Mouse (Mus musculus): ENCODE results near the gene Teddm1b. TPM values are rescaled to one million over a fixed set of nuclear protein-coding genes. Genes with fewer than 3 reads are reported as not detected.

Teddm1b gene
- total RNA-seq (2012; rRNA removed) (0.10 TPM in 1 of 2 replicates, not detected in the other), polyA plus RNA-seq (2012; ENCODE audit: insufficient read depth in 1 of 2, insufficient read length in 2 of 2, low read depth in 1 of 2, low replicate concordance in 2 of 2, missing spikeins in 1 of 2) (under 1 TPM in 1 of 2 experiments, not detected in 1; 0.50 TPM)

- no peaks in the 10 kb centered on the region for H3K79me2 ChIP-seq (ENCODE audit: control insufficient read depth, insufficient read depth, low read length, poor library complexity)
- no peak within 1 kb of the TSS for H3K4me3 ChIP-seq (ENCODE audit: control insufficient read depth in 1 of 2, insufficient read depth in 1 of 2, low read depth in 2 of 2, low read length in 2 of 2)
- H3K36me3 ChIP-seq (ENCODE audit: control insufficient read depth in 1 of 2, insufficient read depth in 2 of 2, low read length in 2 of 2): no peaks in the 10 kb centered on the region
- no peaks in the 10 kb centered on the region for H3K9me3 ChIP-seq (replicated peaks; ENCODE audit: insufficient read depth, low read length)
- no peak within 1 kb of the TSS for H3K27ac ChIP-seq (ENCODE audit: control insufficient read depth, low read depth, low read length)
- no peaks in the 10 kb centered on the region for H3K4me1 ChIP-seq (ENCODE audit: control insufficient read depth in 1 of 2, insufficient read depth in 2 of 2, low read length in 2 of 2)
- TF ChIP-seq POLR2AphosphoS2 (IDR thresholded peaks at IDR 0.05; ENCODE audit: low read length): no peak
- no peak for TF ChIP-seq GATA1 (IDR thresholded peaks at IDR 0.05; ENCODE audit: low read depth, low read length)
- no peak for TF ChIP-seq ETS1 (IDR thresholded peaks at IDR 0.05; ENCODE audit: low read depth, low read length)
- no peaks in the 10 kb centered on the region for H3K27me3 ChIP-seq (ENCODE audit: control insufficient read depth in 1 of 2, insufficient read depth in 2 of 2, low read length in 2 of 2)
- no peak within 1 kb of the TSS for H3K9ac ChIP-seq (ENCODE audit: control insufficient read depth, low read depth, low read length, poor library complexity, severe bottlenecking)
- DNase-seq (ENCODE audit: low read depth, low spot score): no peak
These were observed at the start of gene Teddm1b for GRCm38 (mm10) chr1:153874045-153874444. Gene Teddm1b, plus strand, starts transcription at chr1:153874345.

GRCm38 (mm10) chr1:153830746-153831145 is 43.4 kb upstream of the Teddm1b start:
- no peaks in the 10 kb centered on the region for H3K79me2 ChIP-seq (ENCODE audit: control insufficient read depth, insufficient read depth, low read length, poor library complexity)
- no peak overlapping the region for H3K27ac ChIP-seq (ENCODE audit: control insufficient read depth, low read depth, low read length)
- no peak for TF ChIP-seq BHLHE40 (IDR thresholded peaks at IDR 0.05; ENCODE audit: borderline replicate concordance, low read depth, low read length)
- TF ChIP-seq JUND (IDR thresholded peaks at IDR 0.05; ENCODE audit: low read depth, low read length): no peak
- TF ChIP-seq NRF1 (IDR thresholded peaks at IDR 0.05; ENCODE audit: insufficient read depth, low read depth, low read length, poor library complexity, severe bottlenecking): no peak
- TF ChIP-seq RAD21 (IDR thresholded peaks at IDR 0.05; ENCODE audit: low read depth, low read length): no peak
- TF ChIP-seq MXI1 (IDR thresholded peaks at IDR 0.05; ENCODE audit: low read depth, low read length): no peak
- TF ChIP-seq POLR2A (IDR thresholded peaks at IDR 0.05; ENCODE audit: control insufficient read depth in 1 of 2, insufficient read depth in 1 of 2, low read depth in 1 of 2, low read length in 2 of 2, poor library complexity in 1 of 2): no peak
- no peak for TF ChIP-seq USF2 (IDR thresholded peaks at IDR 0.05; ENCODE audit: borderline replicate concordance in 1 of 2, insufficient read depth in 1 of 2, low read depth in 1 of 2, low read length in 2 of 2)
- TF ChIP-seq MYB (IDR thresholded peaks at IDR 0.05; ENCODE audit: low read depth, low read length): no peak
- TF ChIP-seq CTCF (IDR thresholded peaks at IDR 0.05 in 2 of 3, conservative IDR thresholded peaks at IDR 0.05 in 1 of 3; ENCODE audit: control insufficient read depth in 1 of 3, insufficient read depth in 1 of 3, low read depth in 2 of 3, low read length in 3 of 3, poor library complexity in 1 of 3, severe bottlenecking in 1 of 3): no peak
- TF ChIP-seq MYC (IDR thresholded peaks at IDR 0.05; ENCODE audit: low read depth, low read length): no peak
- TF ChIP-seq UBTF (IDR thresholded peaks at IDR 0.05; ENCODE audit: borderline replicate concordance, insufficient read depth, low read depth, low read length): no peak
- no peak for TF ChIP-seq SIN3A (IDR thresholded peaks at IDR 0.05; ENCODE audit: low read length)
- no peak for TF ChIP-seq TAL1 (IDR thresholded peaks at IDR 0.05; ENCODE audit: low read length)
- no peak for TF ChIP-seq GATA1 (IDR thresholded peaks at IDR 0.05; ENCODE audit: low read depth, low read length)
- TF ChIP-seq ZKSCAN1 (IDR thresholded peaks at IDR 0.05; ENCODE audit: low read depth, low read length): no peak
- TF ChIP-seq ZMIZ1 (IDR thresholded peaks at IDR 0.05; ENCODE audit: low read depth, low read length): no peak
- no peak for TF ChIP-seq MAZ (IDR thresholded peaks at IDR 0.05; ENCODE audit: low read depth, low read length)
- TF ChIP-seq RCOR1 (IDR thresholded peaks at IDR 0.05; ENCODE audit: low read depth, low read length): no peak
- no peak for TF ChIP-seq POLR2AphosphoS5 (IDR thresholded peaks at IDR 0.05; ENCODE audit: borderline replicate concordance, low read depth, low read length)
- no peak for TF ChIP-seq TCF12 (IDR thresholded peaks at IDR 0.05; ENCODE audit: low read depth, low read length)
- H3K4me3 ChIP-seq (ENCODE audit: control insufficient read depth in 1 of 2, insufficient read depth in 1 of 2, low read depth in 2 of 2, low read length in 2 of 2): no peak overlapping the region
- no peaks in the 10 kb centered on the region for H3K27me3 ChIP-seq (ENCODE audit: control insufficient read depth in 1 of 2, insufficient read depth in 2 of 2, low read length in 2 of 2)
- H3K9me3 ChIP-seq (replicated peaks; ENCODE audit: insufficient read depth, low read length): no peaks in the 10 kb centered on the region
- no peak for DNase-seq (ENCODE audit: low read depth, low spot score)
- no peak overlapping the region for H3K9ac ChIP-seq (ENCODE audit: control insufficient read depth, low read depth, low read length, poor library complexity, severe bottlenecking)
- H3K36me3 ChIP-seq (ENCODE audit: control insufficient read depth in 1 of 2, insufficient read depth in 2 of 2, low read length in 2 of 2): no peaks in the 10 kb centered on the region
- no peaks in the 10 kb centered on the region for H3K4me1 ChIP-seq (ENCODE audit: control insufficient read depth in 1 of 2, insufficient read depth in 2 of 2, low read length in 2 of 2)

Data from MEL (cell line).